Mouse (Mus musculus) E14TG2a.4 (cell line): ENCODE measurements at regions not wholly inside any gene's neighbourhood (a gene's known extent, or its start where the extent isn't known, plus 50 kb on each side); places are given as distances from the start of the nearest gene placed in this dataset.

Experiments
- CTCF ChIP-seq: conservative IDR thresholded peaks from 2 replicates; pipeline ENCODE4 v1.5.1; 2014; ENCODE audit warnings: low read length
- POU5F1 ChIP-seq: IDR thresholded peaks from 2 replicates; pipeline ENCODE4 v1.6.1; 2014; ENCODE audit warnings: low read length, borderline replicate concordance

DNA sequence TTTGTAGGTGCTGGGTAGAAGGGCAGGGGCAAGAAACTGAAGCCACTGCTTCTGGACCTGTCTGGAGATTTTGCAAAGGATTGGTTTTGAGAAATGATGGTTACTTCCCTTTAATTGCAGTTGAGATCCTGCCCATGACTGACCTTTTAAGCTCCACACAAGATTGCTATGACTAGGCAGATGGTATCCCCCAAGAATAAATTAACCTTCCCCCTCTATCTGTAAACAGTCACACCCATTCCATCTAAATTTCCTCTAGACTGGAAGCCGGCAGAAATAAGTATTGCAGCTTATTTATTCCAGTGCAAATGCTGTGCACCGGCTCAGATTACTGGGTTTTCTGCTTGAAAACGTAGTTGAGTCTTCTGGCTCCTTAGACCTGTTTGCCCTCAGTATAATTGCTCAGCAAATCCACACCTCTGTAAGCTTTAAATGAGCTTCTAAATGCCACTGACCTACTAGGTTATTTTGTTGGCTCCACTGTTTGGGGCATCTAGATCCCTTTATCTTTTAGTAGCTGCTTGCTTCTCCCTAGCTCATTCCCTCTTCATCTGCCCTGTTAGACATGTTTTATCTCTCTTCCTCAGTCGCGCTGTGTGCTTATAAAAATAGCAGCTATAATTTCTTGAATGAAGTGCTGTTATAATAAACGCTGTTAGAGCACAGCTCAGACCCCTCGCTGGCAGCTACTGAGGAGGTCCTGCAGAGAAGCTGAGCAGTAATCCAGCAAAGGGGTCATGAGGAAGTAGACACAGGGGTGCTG lies 65.8 kb upstream of the C1galt1 start:
- no peak for TF ChIP-seq CTCF
- TF ChIP-seq POU5F1, result no peak
